Mouse (Mus musculus): ENCODE data around the gene Zfp963. TPM values are rescaled to one million over a fixed set of nuclear protein-coding genes. Genes with fewer than 3 reads are reported as not detected.

Gene Zfp963
- polyA plus RNA-seq, 1 experiment: 9.4 TPM

DNA sequence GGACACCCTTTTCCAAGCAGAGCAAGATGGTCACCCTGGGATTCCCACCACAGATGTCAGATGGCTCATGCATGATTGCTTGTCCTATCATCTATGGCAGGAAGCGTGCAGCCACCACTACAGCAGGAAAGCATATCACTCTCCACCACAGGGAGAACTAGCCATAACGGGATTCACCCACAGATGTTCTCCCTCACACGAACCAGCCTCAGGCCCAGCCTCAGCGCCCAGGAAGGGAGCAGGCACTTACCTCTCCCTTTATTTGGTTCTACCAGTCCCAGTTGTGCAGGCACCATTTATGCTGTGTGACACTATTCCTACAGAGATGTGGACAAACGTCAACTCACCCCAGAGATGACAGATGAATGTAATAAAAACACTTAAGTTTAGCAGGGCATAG lies 39.3 kb upstream of the Zfp963 start:
- TF ChIP-seq POLR2A (IDR thresholded peaks at IDR 0.05; ENCODE audit: borderline replicate concordance, extremely low read depth, insufficient read depth, insufficient read length, poor library complexity, severe bottlenecking) (no peak), CTCF (IDR thresholded peaks at IDR 0.05; ENCODE audit: borderline replicate concordance, extremely low read depth, insufficient read depth, insufficient read length) (no peak)

GRCm38 (mm10) chr8:69777111-69777510 lies 27.3 kb upstream of the Zfp963 start:
- DNase-seq (ENCODE audit: low read depth): no peak
- no peak for TF ChIP-seq CTCF (IDR thresholded peaks at IDR 0.05; ENCODE audit: borderline replicate concordance, extremely low read depth, insufficient read depth, insufficient read length)
- no peak for TF ChIP-seq POLR2A (IDR thresholded peaks at IDR 0.05; ENCODE audit: borderline replicate concordance, extremely low read depth, insufficient read depth, insufficient read length, poor library complexity, severe bottlenecking)

More for the DNA sequence above, 39.3 kb upstream of the Zfp963 start:
- no peak for DNase-seq (ENCODE audit: low read depth)

GRCm38 (mm10) chr8:69775149-69775534 lies 25.4 kb upstream of the Zfp963 start:
- TF ChIP-seq CTCF (IDR thresholded peaks at IDR 0.05; ENCODE audit: borderline replicate concordance, extremely low read depth, insufficient read depth, insufficient read length) (no peak), POLR2A (IDR thresholded peaks at IDR 0.05; ENCODE audit: borderline replicate concordance, extremely low read depth, insufficient read depth, insufficient read length, poor library complexity, severe bottlenecking) (no peak)
- no peak for DNase-seq (ENCODE audit: low read depth)

DNA sequence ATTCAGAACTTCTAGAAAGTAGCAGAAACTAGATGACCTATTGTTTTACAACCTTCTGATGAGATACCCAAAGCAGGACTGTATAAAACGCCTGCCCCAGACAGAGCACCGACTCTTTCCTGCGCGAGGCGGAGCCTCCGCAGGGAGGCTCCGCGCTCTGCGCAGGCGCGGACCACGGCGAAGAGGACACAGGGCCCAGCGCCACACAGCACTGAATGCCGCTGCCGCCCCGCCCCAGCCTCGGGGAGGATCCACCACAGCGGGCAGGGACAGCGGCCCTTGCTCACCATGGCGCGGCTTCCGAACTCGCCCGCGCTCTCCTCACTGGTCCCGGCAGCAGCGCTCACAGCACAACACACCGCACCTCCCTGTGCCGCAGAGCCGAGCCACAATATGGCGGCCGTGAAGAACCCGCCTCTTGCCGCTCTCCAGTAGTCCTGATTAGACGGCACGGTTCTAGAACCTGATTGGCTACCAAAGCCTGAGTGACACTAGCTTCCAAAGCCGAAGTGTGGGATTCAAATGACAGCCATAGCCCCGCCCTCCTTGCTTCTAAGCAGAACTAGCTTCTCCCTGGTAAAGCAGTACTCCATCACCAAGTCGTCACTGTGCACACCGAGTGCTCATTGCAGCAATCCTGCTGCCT lies 24.9 kb upstream of the Zfp963 start, which contains the start of gene Gm20422:
Gene Gm20422 (minus strand): TSS at position 384 of the 646 bp plus-strand sequence.
- no peak for TF ChIP-seq CTCF (IDR thresholded peaks at IDR 0.05; ENCODE audit: borderline replicate concordance, extremely low read depth, insufficient read depth, insufficient read length)
- TF ChIP-seq POLR2A (IDR thresholded peaks at IDR 0.05; ENCODE audit: borderline replicate concordance, extremely low read depth, insufficient read depth, insufficient read length, poor library complexity, severe bottlenecking): peak; percentile 85
- peak; percentile 100 for DNase-seq (ENCODE audit: low read depth)

GRCm38 (mm10) chr8:69772106-69772505 lies 22.3 kb upstream of the Zfp963 start:
- TF ChIP-seq POLR2A (IDR thresholded peaks at IDR 0.05; ENCODE audit: borderline replicate concordance, extremely low read depth, insufficient read depth, insufficient read length, poor library complexity, severe bottlenecking) (no peak), CTCF (IDR thresholded peaks at IDR 0.05; ENCODE audit: borderline replicate concordance, extremely low read depth, insufficient read depth, insufficient read length) (no peak)

GRCm38 (mm10) chr8:69771221-69771620 lies 21.5 kb upstream of the Zfp963 start:
- TF ChIP-seq CTCF (IDR thresholded peaks at IDR 0.05; ENCODE audit: borderline replicate concordance, extremely low read depth, insufficient read depth, insufficient read length) (no peak), POLR2A (IDR thresholded peaks at IDR 0.05; ENCODE audit: borderline replicate concordance, extremely low read depth, insufficient read depth, insufficient read length, poor library complexity, severe bottlenecking) (no peak)

More at GRCm38 (mm10) chr8:69772106-69772505, 22.3 kb upstream of the Zfp963 start:
- DNase-seq (ENCODE audit: low read depth): no peak

GRCm38 (mm10) chr8:69761814-69762445 lies 12.2 kb upstream of the Zfp963 start:
- TF ChIP-seq CTCF (IDR thresholded peaks at IDR 0.05; ENCODE audit: borderline replicate concordance, extremely low read depth, insufficient read depth, insufficient read length): no peak
- TF ChIP-seq POLR2A (IDR thresholded peaks at IDR 0.05; ENCODE audit: borderline replicate concordance, extremely low read depth, insufficient read depth, insufficient read length, poor library complexity, severe bottlenecking): no peak
- DNase-seq (ENCODE audit: low read depth): no peak

More at GRCm38 (mm10) chr8:69771221-69771620, 21.5 kb upstream of the Zfp963 start:
- no peak for DNase-seq (ENCODE audit: low read depth)

GRCm38 (mm10) chr8:69758316-69758715 lies 8.5 kb upstream of the Zfp963 start:
- no peak for DNase-seq (ENCODE audit: low read depth)
- no peak for TF ChIP-seq CTCF (IDR thresholded peaks at IDR 0.05; ENCODE audit: borderline replicate concordance, extremely low read depth, insufficient read depth, insufficient read length)
- TF ChIP-seq POLR2A (IDR thresholded peaks at IDR 0.05; ENCODE audit: borderline replicate concordance, extremely low read depth, insufficient read depth, insufficient read length, poor library complexity, severe bottlenecking): no peak

DNA sequence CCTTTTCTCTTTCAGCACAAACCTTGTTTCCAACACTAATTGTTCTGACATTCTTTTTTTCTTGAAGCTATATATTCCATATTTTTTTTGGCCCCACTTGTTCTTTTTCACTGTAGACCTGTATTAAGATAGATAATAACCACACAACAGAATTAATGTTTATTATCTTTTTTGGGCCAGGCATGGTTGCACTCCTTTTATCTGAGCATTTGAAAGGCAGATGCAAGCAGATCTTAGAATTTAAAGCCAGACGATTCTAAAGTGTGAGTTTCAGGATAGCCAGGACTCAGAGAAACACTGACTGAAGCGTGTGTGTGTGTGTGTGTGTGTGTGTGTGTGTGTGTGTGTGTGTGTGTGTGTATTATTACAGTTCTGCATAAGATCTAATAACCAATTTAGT lies 2.7 kb upstream of the Zfp963 start:
- no peak for DNase-seq (ENCODE audit: low read depth)
- TF ChIP-seq CTCF (IDR thresholded peaks at IDR 0.05; ENCODE audit: borderline replicate concordance, extremely low read depth, insufficient read depth, insufficient read length) (no peak), POLR2A (IDR thresholded peaks at IDR 0.05; ENCODE audit: borderline replicate concordance, extremely low read depth, insufficient read depth, insufficient read length, poor library complexity, severe bottlenecking) (no peak)

DNA sequence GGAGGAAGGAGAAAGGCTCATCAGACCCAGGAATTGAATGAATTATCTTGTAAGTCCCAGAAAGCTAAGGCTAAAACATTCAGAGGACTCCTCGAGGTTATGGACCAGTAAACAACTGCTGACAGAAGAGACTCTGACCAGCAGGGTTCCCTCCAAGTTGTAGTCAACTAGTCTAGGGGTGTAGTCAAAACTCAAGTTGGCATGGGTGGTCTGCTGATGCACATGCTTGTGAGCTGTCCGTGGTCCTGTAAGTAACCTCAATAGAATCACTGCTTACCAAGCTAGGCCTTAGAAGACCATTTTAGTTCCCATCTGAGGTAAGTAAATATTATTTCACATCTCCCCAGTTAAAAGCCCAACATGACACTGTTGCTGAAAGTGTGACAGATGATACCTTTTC lies 8.5 kb downstream of the Zfp963 start:
- no peak for TF ChIP-seq POLR2A (IDR thresholded peaks at IDR 0.05; ENCODE audit: borderline replicate concordance, extremely low read depth, insufficient read depth, insufficient read length, poor library complexity, severe bottlenecking)
- no peak for TF ChIP-seq CTCF (IDR thresholded peaks at IDR 0.05; ENCODE audit: borderline replicate concordance, extremely low read depth, insufficient read depth, insufficient read length)
- no peak for DNase-seq (ENCODE audit: low read depth)

DNA sequence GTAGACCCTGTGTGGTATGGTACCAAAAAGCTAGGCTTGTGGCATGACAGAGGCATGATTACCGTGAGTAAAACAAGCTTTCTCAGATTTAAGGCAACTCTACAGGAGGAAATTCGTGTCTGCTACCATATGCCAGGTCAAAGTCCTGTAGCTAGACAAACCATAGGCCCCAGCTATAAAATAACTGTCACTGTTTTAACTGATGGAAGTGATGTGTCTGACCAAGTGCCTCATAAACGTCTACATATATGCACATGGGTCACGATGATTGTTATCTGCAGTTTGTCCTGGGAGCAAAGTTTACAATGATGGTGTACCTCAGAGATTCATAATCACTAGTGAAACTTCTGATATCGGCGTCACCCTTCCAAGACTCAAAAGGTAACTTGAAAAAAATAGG lies 9.0 kb downstream of the Zfp963 start:
- DNase-seq (ENCODE audit: low read depth): no peak
- TF ChIP-seq CTCF (IDR thresholded peaks at IDR 0.05; ENCODE audit: borderline replicate concordance, extremely low read depth, insufficient read depth, insufficient read length) (no peak), POLR2A (IDR thresholded peaks at IDR 0.05; ENCODE audit: borderline replicate concordance, extremely low read depth, insufficient read depth, insufficient read length, poor library complexity, severe bottlenecking) (no peak)

DNA sequence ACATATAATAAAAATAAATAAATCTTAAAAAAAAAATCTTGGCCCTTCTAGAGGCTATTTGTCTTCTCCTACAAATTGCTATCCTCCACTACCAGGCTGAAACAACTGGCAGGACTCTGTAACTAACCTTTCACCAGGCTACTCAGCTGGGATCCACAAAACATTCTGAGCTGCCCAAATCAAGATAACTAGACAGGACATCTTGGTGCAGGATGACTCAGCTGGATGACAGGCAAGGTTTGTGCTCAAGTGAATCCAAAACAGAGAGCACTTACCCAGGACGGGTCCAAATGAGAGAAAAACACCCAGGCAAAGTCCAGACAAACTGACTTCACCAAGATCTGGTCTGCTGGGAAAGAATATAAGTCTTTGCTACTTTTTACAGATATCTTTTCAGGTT lies 14.3 kb downstream of the Zfp963 start:
- no peak for DNase-seq (ENCODE audit: low read depth)

More for the DNA sequence above, 14.3 kb downstream of the Zfp963 start:
- TF ChIP-seq CTCF (IDR thresholded peaks at IDR 0.05; ENCODE audit: borderline replicate concordance, extremely low read depth, insufficient read depth, insufficient read length) (no peak), POLR2A (IDR thresholded peaks at IDR 0.05; ENCODE audit: borderline replicate concordance, extremely low read depth, insufficient read depth, insufficient read length, poor library complexity, severe bottlenecking) (no peak)
